Mouse (Mus musculus) liver, adult 2 months (tissue): ENCODE data around the gene Negr1.

ENCODE experiments used
- CTCF ChIP-seq: fragments of 200-500 bp; IDR thresholded peaks from 2 replicates; pipeline ENCODE4 v1.5.1; 2011; ENCODE audit warnings: low read depth, low read length, control low read depth
- POLR2A ChIP-seq: fragments of 200-500 bp; IDR thresholded peaks from 2 replicates; pipeline ENCODE4 v1.6.1; 2011; ENCODE audit warnings: low read length, control low read depth; ENCODE audit not compliant: insufficient read depth; ENCODE audit errors: extremely low read depth

DNA sequence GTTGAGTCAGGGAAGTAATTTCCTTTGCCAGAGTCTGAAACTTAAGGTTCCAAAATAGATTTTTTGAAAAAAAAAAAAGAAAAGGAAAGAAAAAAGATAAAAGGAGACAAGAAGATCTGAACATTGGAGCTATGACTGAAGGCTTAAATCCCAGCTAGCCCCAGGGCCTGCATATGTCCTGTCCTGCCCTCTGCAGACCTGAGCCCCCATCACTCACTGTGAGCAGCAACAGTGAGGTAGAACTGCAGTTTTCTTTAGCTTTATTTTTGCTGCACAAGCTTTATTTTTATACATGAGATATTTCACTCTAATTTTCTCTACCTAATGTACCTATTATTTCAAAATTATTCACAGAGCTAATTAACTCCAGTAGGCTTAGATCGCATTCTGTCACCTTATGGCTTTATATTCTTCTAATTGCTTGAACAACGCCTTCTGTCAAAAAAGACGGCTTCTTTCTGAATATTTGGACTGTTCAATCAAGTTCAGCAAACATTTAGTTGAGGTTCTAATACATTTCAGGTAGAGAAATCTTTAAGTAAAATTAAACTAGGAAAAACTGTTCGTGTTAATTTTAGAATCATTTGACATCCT, 192.3 kb downstream of the Negr1 start:
- no peak for TF ChIP-seq POLR2A
- no peak for TF ChIP-seq CTCF
